27 mouse cellular contexts compared by ENCODE assay signal in genomic region chr3:119402836-119403728, GRCm38 (mm10).
DNase-seq lines count a peak whose midpoint lies in the region; ATAC-seq and TF ChIP-seq lines count a peak whose summit lies in the region.
"Had no signal": no experiment of that assay in that cellular context is flagged by ENCODE, and none has a peak within 500 bp of the region (broad histone marks: within the 10 kb centered on the region; RNA-seq: fewer than 3 reads in every experiment).

No protein-coding gene starts in this region.

- H3K27ac ChIP-seq in hindbrain, embryonic 15.5 days (replicated peaks), result no peak overlapping the region
- no peak overlapping the region for H3K27ac ChIP-seq in hindbrain, embryonic 10.5 days
- H3K27ac ChIP-seq in kidney, embryonic 16.5 days (ENCODE audit: low read length), result no peak overlapping the region
- no peak overlapping the region for H3K27ac ChIP-seq in limb, embryonic 14.5 days (replicated peaks; ENCODE audit: low read depth, low read length)
- H3K27ac ChIP-seq: embryonic facial prominence, embryonic 12.5 days; heart, embryonic 10.5 days; heart, embryonic 15.5 days; hindbrain, embryonic 12.5 days; liver, embryonic 14.5 days; macrophage had no signal

- whole genome bisulfite sequencing in hindbrain, embryonic 15.5 days, result 59% methylated on average over 7 of the region's 7 CpGs
- 76% methylated on average over 7 of the region's 7 CpGs for WGBS in hindbrain, embryonic 10.5 days
- WGBS in kidney, embryonic 16.5 days, result 31% methylated on average over 7 of the region's 7 CpGs
- WGBS in limb, embryonic 14.5 days, result 21% methylated on average over 7 of the region's 7 CpGs

- no peak for DNase-seq in hindbrain, embryonic 10.5 days (ENCODE audit: low spot score)
- DNase-seq in kidney, adult 18-20 months, result no peak
- peak; percentile 7 to 11 for DNase-seq in kidney, postnatal 4 days
- peak; percentile 4 for DNase-seq in limb, embryonic 14.5 days (ENCODE audit: low spot score)
- no peak for DNase-seq in thymus, postnatal 36 days
- DNase-seq in adrenal gland, postnatal 25 days, result no peak
- DNase-seq: adrenal gland, postnatal 10 days; cerebellum, adult 11-12 months; cerebellum, adult 9-11 months; embryo, embryonic 11 days; gastrocnemius, postnatal 25 days; heart, adult 11 months; left cerebral cortex, postnatal 4 days; lung, adult 2 months; lung, postnatal 10 days; midbrain, embryonic 14.5 days had no signal

- H3K36me3 ChIP-seq in hindbrain, embryonic 15.5 days, result no peaks in the 10 kb centered on the region
- H3K36me3 ChIP-seq in hindbrain, embryonic 10.5 days, result no peaks in the 10 kb centered on the region
- no peaks in the 10 kb centered on the region for H3K36me3 ChIP-seq in kidney, embryonic 16.5 days (ENCODE audit: insufficient read depth, low read length)
- H3K36me3 ChIP-seq in limb, embryonic 14.5 days (ENCODE audit: control insufficient read depth, insufficient read depth, low read length), result no peaks in the 10 kb centered on the region
- H3K36me3 ChIP-seq: embryonic facial prominence, embryonic 12.5 days; G1E; heart, embryonic 10.5 days; heart, embryonic 15.5 days; hindbrain, embryonic 12.5 days had no signal

- H3K9ac ChIP-seq in hindbrain, embryonic 15.5 days, result no peak overlapping the region
- H3K9ac ChIP-seq in kidney, embryonic 16.5 days (replicated peaks; ENCODE audit: low read length), result no peak overlapping the region
- H3K9ac ChIP-seq in limb, embryonic 14.5 days (ENCODE audit: low read depth, low read length, severe bottlenecking), result no peak overlapping the region
- H3K9ac ChIP-seq: embryonic facial prominence, embryonic 12.5 days; heart, embryonic 15.5 days; hindbrain, embryonic 12.5 days; liver, embryonic 14.5 days had no signal

- ATAC-seq in hindbrain, embryonic 15.5 days (ENCODE audit: low FRiP score, low read depth), result 0 out of 2 replicates have a peak, but pooled peaks have one; percentile 42
- ATAC-seq in kidney, embryonic 16.5 days (ENCODE audit: low FRiP score, low TSS enrichment), result peak; percentile 93
- 0 out of 2 replicates have a peak, but pooled peaks have one; percentile 44 for ATAC-seq in limb, embryonic 14.5 days (ENCODE audit: low FRiP score, low read depth)
- ATAC-seq: forebrain, embryonic 14.5 days; Patski had no signal

- H3K4me3 ChIP-seq in hindbrain, embryonic 15.5 days, result no peak overlapping the region
- H3K4me3 ChIP-seq in hindbrain, embryonic 10.5 days, result no peak overlapping the region
- no peak overlapping the region for H3K4me3 ChIP-seq in kidney, embryonic 16.5 days (ENCODE audit: low read length)
- H3K4me3 ChIP-seq in limb, embryonic 14.5 days (replicated peaks; ENCODE audit: low read length), result no peak overlapping the region
- H3K4me3 ChIP-seq: embryonic facial prominence, embryonic 12.5 days; heart, embryonic 10.5 days; heart, embryonic 15.5 days; hindbrain, embryonic 12.5 days had no signal

- H3K4me2 ChIP-seq in hindbrain, embryonic 15.5 days, result no peak overlapping the region
- no peak overlapping the region for H3K4me2 ChIP-seq in kidney, embryonic 16.5 days (replicated peaks; ENCODE audit: low read depth, low read length)
- no peak overlapping the region for H3K4me2 ChIP-seq in limb, embryonic 14.5 days (replicated peaks; ENCODE audit: low read depth, low read length, severe bottlenecking)
- H3K4me2 ChIP-seq: embryonic facial prominence, embryonic 12.5 days; heart, embryonic 15.5 days; hindbrain, embryonic 12.5 days had no signal

- no peaks in the 10 kb centered on the region for H3K27me3 ChIP-seq in hindbrain, embryonic 15.5 days
- no peaks in the 10 kb centered on the region for H3K27me3 ChIP-seq in hindbrain, embryonic 10.5 days (ENCODE audit: insufficient read depth, poor library complexity, severe bottlenecking)
- H3K27me3 ChIP-seq in kidney, embryonic 16.5 days (ENCODE audit: insufficient read depth, low read length), result no peaks in the 10 kb centered on the region
- no peaks in the 10 kb centered on the region for H3K27me3 ChIP-seq in limb, embryonic 14.5 days (ENCODE audit: control insufficient read depth, insufficient read depth, low read length)
- H3K27me3 ChIP-seq: embryonic facial prominence, embryonic 12.5 days; heart, embryonic 15.5 days; hindbrain, embryonic 12.5 days; Patski had no signal

- H3K9me3 ChIP-seq in hindbrain, embryonic 15.5 days, result no peaks in the 10 kb centered on the region
- H3K9me3 ChIP-seq in hindbrain, embryonic 10.5 days, result no peaks in the 10 kb centered on the region
- no peaks in the 10 kb centered on the region for H3K9me3 ChIP-seq in kidney, embryonic 16.5 days (ENCODE audit: low read length)
- no peaks in the 10 kb centered on the region for H3K9me3 ChIP-seq in limb, embryonic 14.5 days (ENCODE audit: control insufficient read depth, low read length)
- H3K9me3 ChIP-seq: embryonic facial prominence, embryonic 12.5 days; heart, embryonic 10.5 days; heart, embryonic 15.5 days; hindbrain, embryonic 12.5 days had no signal

- no peaks in the 10 kb centered on the region for H3K4me1 ChIP-seq in hindbrain, embryonic 15.5 days (replicated peaks)
- no peaks in the 10 kb centered on the region for H3K4me1 ChIP-seq in hindbrain, embryonic 10.5 days (replicated peaks)
- H3K4me1 ChIP-seq in kidney, embryonic 16.5 days (ENCODE audit: insufficient read depth, low read length), result 0 out of 2 replicates have a peak, but pooled peaks cover 7% of the 10 kb centered on the region
- H3K4me1 ChIP-seq in limb, embryonic 14.5 days (ENCODE audit: control insufficient read depth, insufficient read depth, low read length), result no peaks in the 10 kb centered on the region
- H3K4me1 ChIP-seq: embryonic facial prominence, embryonic 12.5 days; heart, embryonic 10.5 days; heart, embryonic 15.5 days; hindbrain, embryonic 12.5 days had no signal

- TF ChIP-seq POLR2A in limb, embryonic 14.5 days (IDR thresholded peaks at IDR 0.05; ENCODE audit: borderline replicate concordance, extremely low read depth, insufficient read depth, insufficient read length), result no peak

Comparison
In these comparisons a context has a peak if more than half of its experiments do, and no peak if none do; other contexts are left out.
1. DNase-seq: peak in kidney, postnatal 4 days (2 of 2) and limb, embryonic 14.5 days (single experiment); none in hindbrain, embryonic 10.5 days (single experiment), kidney, adult 18-20 months (single experiment), thymus, postnatal 36 days (0 of 2) and adrenal gland, postnatal 25 days (single experiment).
2. ATAC-seq: peak in every context shown above with its lines; median percentile 93 in kidney, embryonic 16.5 days; 44 in limb, embryonic 14.5 days; 42 in hindbrain, embryonic 15.5 days.